Mouse (Mus musculus): ENCODE measurements at regions not wholly inside any gene's neighbourhood (a gene's known extent, or its start where the extent isn't known, plus 50 kb on each side); places are given as distances from the start of the nearest gene placed in this dataset.

GRCm38 (mm10) chr4:73051511-73051910 lies 199.1 kb upstream of the Aldoart1 start:
- no peak for DNase-seq

GRCm38 (mm10) chr4:73047804-73048203 lies 195.4 kb upstream of the Aldoart1 start:
- no peak for DNase-seq

- DNase-seq, result no peak
These were observed 191.9 kb upstream of the Aldoart1 start for GRCm38 (mm10) chr4:73044356-73044755.

GRCm38 (mm10) chr4:73042672-73043071 lies 190.2 kb upstream of the Aldoart1 start:
- no peak for DNase-seq

GRCm38 (mm10) chr4:73041486-73041885 lies 189.1 kb upstream of the Aldoart1 start:
- DNase-seq, result no peak

GRCm38 (mm10) chr4:72997686-72998085 lies 145.3 kb upstream of the Aldoart1 start:
- no peak for DNase-seq

- no peak for DNase-seq
These were observed 143.7 kb upstream of the Aldoart1 start for GRCm38 (mm10) chr4:72996102-72996501.

GRCm38 (mm10) chr4:72946369-72946981 lies 94.0 kb upstream of the Aldoart1 start:
- peak; percentile 11 to 18 for DNase-seq

- no peak for DNase-seq
These were observed 71.0 kb upstream of the Aldoart1 start for GRCm38 (mm10) chr4:72923396-72923795.

GRCm38 (mm10) chr4:72914991-72915390 lies 62.6 kb upstream of the Aldoart1 start:
- no peak for DNase-seq
